Mouse (Mus musculus) urinary bladder, postnatal 4 days (tissue): ENCODE data around the gene Cops3.

ENCODE experiments used
- DNase-seq, 2 experiments: peaks; one replicate each; pipeline ENCODE4 v3.0.0; 2021 to 2022; ENCODE audit warnings: low spot score in 2 of 2

Gene Cops3

GRCm38 (mm10) chr11:59810480-59811158 lies 29.0 kb downstream of the Cops3 start:
- no peak for DNase-seq

GRCm38 (mm10) chr11:59809670-59810474 lies 29.8 kb downstream of the Cops3 start, which contains the start of gene Flcn:
Flcn (minus strand) TSS chr11:59810016.
- DNase-seq = peak; percentile 77 to 78

- no peak for DNase-seq
These were observed 30.5 kb downstream of the Cops3 start for GRCm38 (mm10) chr11:59809071-59809669.

- DNase-seq = no peak
These were observed 31.3 kb downstream of the Cops3 start for GRCm38 (mm10) chr11:59808170-59808960.

- DNase-seq = no peak
These were observed 34.0 kb downstream of the Cops3 start for GRCm38 (mm10) chr11:59805656-59806055.

- no peak for DNase-seq
These were observed 34.4 kb downstream of the Cops3 start for GRCm38 (mm10) chr11:59805256-59805655.

- DNase-seq = no peak
These were observed 35.1 kb downstream of the Cops3 start for GRCm38 (mm10) chr11:59804409-59805110.

- no peak for DNase-seq
These were observed 36.1 kb downstream of the Cops3 start for GRCm38 (mm10) chr11:59803516-59803915.

- DNase-seq = no peak
These were observed 37.8 kb downstream of the Cops3 start for GRCm38 (mm10) chr11:59801881-59802280.

GRCm38 (mm10) chr11:59800412-59800811 lies 39.2 kb downstream of the Cops3 start:
- DNase-seq = no peak

- no peak for DNase-seq
These were observed 46.2 kb downstream of the Cops3 start for GRCm38 (mm10) chr11:59793390-59793789.

- DNase-seq = no peak
These were observed 50.3 kb downstream of the Cops3 start for GRCm38 (mm10) chr11:59789311-59789710.

GRCm38 (mm10) chr11:59787199-59787781 lies 52.3 kb downstream of the Cops3 start, which contains the start of gene Pld6:
Pld6 (minus strand) TSS chr11:59787645.
- DNase-seq = peak; percentile 52 to 78

- DNase-seq = no peak
These were observed 53.0 kb downstream of the Cops3 start for GRCm38 (mm10) chr11:59786444-59787198.

GRCm38 (mm10) chr11:59783591-59783990 lies 56.0 kb downstream of the Cops3 start:
- no peak for DNase-seq

- no peak for DNase-seq
These were observed 57.5 kb downstream of the Cops3 start for GRCm38 (mm10) chr11:59782091-59782590.

GRCm38 (mm10) chr11:59780241-59780640 lies 59.4 kb downstream of the Cops3 start:
- DNase-seq = no peak

- no peak for DNase-seq
These were observed 60.2 kb downstream of the Cops3 start for GRCm38 (mm10) chr11:59779406-59779805.

- no peak for DNase-seq
These were observed 60.8 kb downstream of the Cops3 start for GRCm38 (mm10) chr11:59778874-59779223.
